Mouse (Mus musculus): ENCODE data around the gene Synpr.

The Synpr gene

DNA sequence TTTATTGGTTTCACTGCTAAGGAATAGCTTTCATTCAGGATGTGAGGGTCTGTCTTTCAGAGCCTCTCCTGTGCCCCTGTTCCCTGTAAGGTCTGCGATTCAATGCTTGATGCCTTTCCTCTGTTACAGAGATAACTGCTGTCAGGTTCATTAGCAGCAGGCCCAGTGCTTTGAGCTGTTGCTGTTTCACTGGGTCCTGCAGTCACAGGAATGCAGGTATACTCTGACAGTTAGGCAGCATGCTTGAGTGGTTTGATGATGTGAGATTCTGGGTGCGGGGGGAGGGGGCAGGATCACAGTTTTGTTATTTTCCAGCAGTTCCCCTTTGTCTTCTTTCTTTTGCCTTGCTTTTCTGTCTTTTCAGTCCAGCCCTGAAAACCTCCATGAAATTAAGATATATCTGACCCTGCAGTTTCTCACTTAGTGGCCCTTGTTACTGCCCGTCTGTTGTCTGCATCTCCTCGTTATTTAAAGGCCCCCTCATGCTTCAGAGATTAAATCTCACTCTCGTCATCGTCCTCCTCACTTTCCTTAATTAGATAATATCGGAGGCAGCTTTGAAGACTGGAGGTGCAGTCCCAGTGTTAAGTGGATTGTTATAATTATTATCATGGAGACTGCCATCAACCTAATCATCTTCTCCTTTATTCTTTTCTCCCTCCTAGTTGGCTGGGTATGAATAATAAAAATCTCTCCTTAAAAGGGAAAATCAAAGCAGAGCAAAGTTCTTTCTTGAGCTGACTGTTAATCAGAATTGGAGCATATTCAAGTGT lies 234.8 kb downstream of the Synpr start:
- DNase-seq (ENCODE audit: low read depth in 2 of 2, low spot score in 2 of 2) = no peak

DNA sequence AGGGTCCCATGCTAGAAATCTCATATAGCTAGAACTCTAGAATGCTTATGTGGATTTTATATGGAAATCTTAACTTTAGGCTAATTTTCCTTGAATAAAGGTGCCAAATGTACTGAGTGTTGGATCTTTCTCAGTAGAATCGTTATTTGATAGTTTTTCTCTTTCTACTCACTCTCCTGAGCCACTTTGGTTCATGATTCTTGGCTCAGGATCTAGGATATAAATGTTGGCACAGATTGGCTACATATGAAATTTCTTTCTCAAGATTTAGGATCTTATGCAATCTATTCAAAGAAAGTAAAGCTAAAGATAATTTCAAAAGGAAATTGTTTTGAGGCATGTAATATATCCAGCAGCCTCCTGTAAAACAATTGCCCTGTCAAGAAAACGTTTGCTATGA lies 263.2 kb downstream of the Synpr start:
- DNase-seq (ENCODE audit: low read depth in 2 of 2, low spot score in 2 of 2) = no peak

DNA sequence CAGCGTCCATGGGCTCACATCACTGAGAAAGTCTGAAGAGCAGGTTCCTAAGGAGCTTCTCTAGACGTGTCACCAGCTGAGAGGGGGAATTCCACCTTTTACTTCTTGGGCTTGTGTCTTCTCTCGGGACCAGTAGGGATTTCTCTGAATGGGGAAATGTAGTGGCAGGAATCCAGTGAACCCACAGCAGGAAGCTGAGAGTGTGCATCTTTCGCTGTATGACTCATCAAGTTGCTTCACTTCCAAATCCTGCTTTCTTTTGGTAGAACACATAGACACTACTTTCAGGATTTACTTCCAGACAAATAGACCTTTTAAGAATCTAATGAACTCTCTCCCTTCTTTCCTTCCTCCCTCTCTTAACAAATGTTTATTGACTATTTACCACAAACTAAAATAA lies 266.6 kb downstream of the Synpr start:
- DNase-seq (ENCODE audit: low read depth in 2 of 2, low spot score in 2 of 2) = no peak

DNA sequence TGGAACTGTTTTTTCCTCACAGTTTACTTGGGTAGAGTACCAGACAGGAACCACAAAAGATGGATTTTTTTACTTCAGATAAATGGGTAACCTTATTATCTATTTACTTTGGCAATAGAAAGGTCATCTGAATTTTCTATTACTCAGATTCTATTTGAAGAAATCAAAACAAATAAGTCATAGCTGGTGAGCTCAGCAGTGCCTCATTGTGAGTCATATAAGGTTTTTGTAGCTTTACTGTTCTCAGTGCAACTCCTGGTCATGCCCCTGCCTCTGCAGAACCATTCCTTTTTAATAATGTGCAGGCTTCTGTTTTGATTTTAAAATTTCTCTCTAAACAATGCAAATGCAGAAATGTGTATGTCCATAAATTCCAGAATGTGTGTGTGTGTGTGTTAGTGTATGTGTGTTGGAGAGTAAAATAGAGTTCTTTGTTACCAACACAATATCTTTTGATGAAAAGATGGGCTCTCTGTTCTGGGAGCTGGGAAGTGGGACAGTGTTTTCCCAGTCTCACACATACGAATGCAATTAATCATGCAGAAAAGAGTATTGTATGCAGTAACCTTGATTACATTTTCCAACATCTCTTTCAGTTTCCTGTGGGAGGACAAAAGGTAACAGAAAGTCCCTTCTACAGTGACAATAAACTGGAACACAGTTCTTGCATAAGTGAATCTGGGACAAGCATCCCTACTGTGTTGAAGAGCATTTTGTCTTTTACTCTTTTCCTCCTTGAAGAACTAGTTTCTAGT lies 269.2 kb downstream of the Synpr start:
- DNase-seq (ENCODE audit: low read depth in 2 of 2, low spot score in 2 of 2) = no peak

DNA sequence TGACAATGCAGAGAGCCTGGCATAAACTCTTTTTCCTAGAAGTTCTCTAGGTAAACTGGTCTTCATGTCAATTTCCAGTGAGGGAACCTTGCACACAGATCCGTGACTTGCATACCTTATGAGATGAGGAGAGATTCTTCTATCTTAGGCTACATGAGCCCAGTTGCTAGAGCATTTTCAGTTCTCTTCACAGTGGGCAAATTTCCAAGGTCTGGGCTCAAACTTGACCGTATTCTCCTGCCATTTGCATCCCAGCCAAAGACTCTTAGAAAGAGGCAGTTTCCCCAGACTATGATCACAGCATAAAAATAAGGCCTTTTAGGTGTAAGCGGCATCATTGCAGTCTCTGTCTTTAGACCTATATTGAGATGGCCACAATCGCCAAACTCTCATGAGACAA lies 270.1 kb downstream of the Synpr start:
- no peak for DNase-seq (ENCODE audit: low read depth in 2 of 2, low spot score in 2 of 2)

DNA sequence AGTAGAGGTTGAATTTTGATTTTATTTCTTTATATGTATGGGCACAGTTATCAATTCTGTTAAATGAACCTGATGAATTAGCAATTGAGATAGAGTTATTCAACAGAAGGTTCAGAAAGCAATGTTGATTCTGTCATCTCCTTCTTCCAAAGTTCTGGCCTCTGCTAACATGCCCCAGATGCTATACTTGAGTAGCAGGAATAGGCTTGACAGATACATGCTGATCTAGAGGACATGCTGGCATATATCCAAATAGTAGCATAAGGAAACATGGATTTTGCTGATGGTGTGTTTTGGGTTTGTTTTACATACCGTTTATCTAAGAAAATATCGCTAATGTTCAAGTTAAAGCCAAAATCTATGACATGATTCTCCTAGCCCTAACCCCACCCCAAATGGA lies 273.5 kb downstream of the Synpr start:
- no peak for DNase-seq (ENCODE audit: low read depth in 2 of 2, low spot score in 2 of 2)

DNA sequence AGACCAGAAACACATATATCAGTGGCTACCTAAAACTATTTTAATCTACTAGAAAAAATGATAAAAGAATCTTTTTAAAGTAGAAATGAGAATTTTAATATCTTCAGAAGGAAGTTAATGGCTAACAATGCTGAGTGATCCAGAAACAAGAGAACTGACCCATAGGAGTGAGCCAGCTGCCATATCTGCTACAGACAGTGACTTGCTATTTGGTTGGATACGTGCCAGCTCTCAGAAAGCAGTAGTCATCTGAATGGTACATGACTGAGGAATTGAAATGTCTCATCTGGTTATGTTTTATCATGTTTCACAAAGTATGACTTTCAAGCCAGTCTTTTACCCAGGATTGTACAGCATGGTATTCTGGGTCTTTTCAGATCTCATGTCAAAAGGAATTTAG lies 282.7 kb downstream of the Synpr start:
- no peak for DNase-seq (ENCODE audit: low read depth in 2 of 2, low spot score in 2 of 2)

DNA sequence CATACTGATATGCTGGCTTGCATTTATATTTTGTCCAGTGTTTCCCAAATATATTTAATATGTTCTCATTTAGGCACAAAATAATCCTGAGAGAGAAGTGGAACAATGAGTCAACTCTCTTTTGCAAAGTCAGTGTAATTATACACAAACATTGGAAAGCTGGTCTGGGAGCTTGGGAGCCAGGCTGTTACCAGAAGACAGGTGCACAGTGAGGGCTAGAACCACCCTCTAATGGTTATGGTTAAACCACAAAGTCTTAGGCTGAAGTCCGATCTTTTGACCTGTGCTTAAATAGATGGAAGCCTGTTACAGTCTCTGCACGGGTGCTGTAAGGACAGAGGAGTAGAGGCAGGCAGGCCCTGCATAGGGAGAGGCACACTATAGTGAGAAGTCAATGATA lies 283.4 kb downstream of the Synpr start:
- DNase-seq (ENCODE audit: low read depth in 2 of 2, low spot score in 2 of 2) = no peak

DNA sequence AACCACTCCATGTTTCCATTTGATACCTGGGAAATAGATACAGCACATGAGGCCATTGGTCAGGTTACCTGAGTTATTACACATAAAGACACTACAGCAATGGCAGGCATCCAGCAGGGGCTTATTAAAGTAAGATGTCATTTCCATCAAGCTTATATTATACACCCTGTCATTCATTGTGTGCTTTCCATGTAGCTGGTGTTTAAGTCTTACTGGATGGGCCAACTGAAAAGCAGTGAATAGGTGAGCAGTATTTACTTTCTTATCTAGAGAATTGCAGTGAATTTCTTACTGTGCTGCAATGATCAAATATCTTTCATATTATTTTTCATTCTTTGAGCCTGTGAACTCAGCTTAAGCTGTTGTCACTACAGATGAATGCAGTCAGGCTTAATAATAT lies 287.4 kb downstream of the Synpr start:
- no peak for DNase-seq (ENCODE audit: low read depth in 2 of 2, low spot score in 2 of 2)

DNA sequence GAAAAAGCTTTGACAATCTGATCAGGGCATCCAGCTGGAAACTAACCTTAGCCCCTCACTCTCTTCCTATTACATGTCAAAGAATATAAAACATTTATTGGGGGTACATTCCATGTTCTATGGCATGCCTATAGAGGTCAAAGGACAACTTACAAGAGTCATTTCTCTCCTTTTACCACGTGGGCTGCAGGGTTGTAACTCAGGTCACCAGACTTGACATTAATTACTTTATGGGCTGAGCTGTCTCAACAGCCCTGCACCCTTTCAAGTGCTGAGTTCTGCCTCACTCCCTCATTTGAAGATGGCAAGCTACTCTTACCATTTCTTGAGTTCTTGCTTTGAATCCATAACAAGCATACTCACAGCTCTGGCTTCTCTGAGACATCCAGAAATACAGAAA lies 287.9 kb downstream of the Synpr start:
- no peak for DNase-seq (ENCODE audit: low read depth in 2 of 2, low spot score in 2 of 2)

DNA sequence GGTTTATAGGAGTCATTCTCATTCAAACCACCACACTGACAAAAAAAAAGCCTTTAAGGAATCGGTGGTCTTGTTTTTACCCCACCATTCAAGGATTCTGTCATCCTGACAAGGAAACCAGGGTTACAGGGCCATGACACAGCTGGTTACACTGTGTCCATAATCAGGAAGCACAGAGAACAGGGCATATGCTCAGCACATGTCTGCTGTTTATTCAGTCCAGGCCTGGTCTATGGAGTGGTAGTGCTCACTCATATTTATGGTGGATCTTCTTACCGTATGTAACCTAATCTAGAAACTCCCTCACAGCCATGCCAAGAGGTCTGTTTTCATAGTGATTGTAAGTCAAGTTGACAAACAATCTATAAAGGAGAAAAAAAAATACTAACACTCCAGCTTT lies 293.5 kb downstream of the Synpr start:
- DNase-seq (ENCODE audit: low read depth in 2 of 2, low spot score in 2 of 2) = no peak

DNA sequence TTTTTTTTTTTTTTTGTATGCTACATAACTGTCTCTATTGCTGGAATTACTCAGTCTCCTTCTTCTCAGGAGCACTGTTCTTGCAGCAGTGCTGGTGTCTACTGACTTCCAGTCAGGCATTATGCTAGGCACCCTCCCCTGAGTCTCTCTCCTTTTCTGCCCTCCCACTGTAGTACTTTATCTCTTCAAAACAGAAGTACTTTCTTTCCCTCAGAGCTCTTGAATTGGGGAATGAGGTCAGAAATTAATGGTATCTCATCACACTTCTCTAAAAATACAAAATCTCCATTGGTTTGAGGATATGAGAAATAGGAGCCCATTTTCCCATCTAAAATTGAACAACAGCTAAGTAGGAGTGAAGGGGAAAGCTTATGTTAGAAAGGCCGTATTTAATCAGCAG lies 294.2 kb downstream of the Synpr start:
- DNase-seq (ENCODE audit: low read depth in 2 of 2, low spot score in 2 of 2) = no peak

DNA sequence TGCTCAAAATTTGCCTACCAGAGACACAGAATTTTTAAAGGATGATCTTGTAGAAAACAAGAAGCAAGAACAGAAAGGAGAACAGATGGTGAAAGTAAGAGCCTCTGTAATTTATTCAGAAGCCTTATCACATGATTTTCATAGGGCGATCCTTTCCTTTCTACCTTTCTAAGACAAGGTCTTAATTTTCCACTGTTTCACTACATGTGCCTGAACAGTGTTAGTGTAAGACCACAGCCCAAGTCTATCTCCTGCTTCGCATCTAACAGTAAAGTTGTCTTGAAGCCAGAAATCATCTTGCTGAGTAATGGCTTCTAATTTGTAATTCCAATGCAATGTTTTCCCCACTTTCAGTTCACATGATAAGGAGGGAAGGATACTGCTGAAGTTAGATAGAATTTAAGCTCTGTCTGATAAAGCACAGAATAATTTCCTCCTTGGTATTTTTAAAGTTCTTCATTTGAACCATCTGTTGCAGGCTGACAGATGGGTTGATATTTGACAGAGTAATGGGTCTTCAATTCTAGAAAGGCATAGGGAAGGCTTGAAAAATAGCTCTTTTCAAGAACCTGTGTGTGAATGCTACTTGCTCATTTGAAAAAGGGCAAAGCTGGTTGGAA lies 308.9 kb downstream of the Synpr start:
- DNase-seq (ENCODE audit: low read depth in 2 of 2, low spot score in 2 of 2) = no peak

DNA sequence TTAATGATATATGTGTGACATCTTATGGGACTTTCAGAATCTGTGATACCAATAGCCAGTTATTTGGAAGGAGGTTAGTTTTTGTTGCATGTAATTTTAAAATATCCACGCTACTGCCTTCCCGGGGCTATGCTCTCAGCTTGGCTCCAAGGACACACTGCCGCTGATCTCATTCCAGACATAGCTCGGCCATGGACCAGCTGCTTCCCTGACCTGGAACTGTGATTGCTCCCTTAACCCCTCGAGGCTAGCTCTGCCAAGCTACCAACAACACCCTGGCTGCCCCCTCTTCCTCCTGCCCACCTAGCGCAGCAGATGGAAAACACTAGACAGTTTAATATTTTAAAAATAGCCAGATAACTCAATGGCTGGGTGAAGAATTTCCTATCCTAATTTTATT lies 311.7 kb downstream of the Synpr start:
- no peak for DNase-seq (ENCODE audit: low read depth in 2 of 2, low spot score in 2 of 2)

DNA sequence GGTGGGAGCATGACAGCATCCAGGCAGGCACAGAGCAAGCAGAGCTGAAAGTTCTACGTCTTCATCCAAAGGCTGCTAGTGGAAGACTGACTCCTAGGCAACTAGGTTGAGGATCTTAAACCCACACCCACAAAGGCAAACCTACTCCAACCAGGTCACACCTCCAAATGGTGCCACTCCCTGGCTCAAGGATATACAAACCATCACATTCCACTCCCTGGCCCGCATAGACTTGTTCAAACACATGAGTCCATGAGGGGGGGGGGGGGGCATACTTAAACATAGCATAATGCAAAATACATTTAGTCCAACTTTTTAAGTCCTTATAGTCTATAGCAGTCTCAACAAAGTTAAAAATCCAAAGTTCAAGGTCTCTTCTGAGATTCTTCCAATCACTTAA lies 312.6 kb downstream of the Synpr start:
- DNase-seq (ENCODE audit: low read depth in 2 of 2, low spot score in 2 of 2) = no peak

DNA sequence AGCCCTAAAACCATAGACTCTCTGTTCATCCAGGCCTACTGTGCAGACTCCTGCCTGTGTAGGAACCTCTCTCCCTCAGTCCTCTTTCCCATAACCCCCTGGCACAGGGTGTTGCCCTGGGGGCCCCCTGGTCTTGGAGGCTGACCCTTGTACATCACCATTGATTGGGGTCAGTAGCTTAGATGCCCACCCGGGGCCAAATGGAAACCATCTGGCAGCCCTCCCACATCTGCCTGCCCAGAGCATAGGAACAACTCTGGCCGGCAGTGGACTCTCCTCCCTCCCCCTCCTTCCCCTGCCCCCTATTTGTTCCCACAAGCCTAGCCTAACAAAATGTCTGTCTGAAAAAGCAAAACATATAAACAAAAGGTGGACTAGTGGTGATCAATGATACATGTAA lies 336.0 kb downstream of the Synpr start:
- DNase-seq (ENCODE audit: low read depth in 2 of 2, low spot score in 2 of 2) = no peak

DNA sequence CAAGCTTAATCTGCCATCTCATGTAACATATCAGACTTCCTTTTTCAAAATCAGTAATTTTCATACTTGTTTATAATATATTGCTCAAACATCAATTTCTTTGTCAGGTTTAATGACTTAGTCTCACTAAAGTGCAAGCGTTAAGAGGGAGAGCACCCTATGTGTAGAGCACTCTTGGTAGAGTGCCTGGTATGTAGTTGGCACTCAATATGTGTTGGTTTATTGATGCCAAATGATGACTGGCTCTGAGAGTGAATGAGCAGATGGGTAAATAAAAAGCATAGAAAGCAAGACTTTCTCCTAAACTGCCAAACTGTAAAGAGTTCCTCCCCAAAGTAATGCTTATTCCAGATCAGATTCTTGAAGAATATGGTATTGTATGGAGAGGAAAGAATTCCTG lies 365.3 kb downstream of the Synpr start:
- no peak for DNase-seq (ENCODE audit: low read depth in 2 of 2, low spot score in 2 of 2)

DNA sequence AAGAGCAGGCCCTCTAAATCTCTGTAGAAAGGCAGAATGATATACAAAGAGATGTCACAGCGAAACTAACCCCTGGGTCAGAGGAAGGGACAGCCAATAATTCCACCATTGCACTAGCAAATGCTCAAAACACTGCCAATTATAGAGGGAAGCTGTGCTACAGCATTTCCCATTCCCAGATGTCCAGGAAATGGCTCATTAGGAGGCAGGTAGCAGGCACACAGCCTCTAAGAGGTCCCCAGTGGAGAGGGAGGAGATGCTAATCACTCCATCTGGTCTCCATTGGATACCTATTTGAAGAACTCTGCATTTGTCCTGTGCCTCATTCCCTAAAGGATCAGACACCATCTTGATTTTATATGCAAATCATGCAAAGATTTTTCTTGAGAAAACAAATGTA lies 366.5 kb downstream of the Synpr start:
- no peak for DNase-seq (ENCODE audit: low read depth in 2 of 2, low spot score in 2 of 2)

DNA sequence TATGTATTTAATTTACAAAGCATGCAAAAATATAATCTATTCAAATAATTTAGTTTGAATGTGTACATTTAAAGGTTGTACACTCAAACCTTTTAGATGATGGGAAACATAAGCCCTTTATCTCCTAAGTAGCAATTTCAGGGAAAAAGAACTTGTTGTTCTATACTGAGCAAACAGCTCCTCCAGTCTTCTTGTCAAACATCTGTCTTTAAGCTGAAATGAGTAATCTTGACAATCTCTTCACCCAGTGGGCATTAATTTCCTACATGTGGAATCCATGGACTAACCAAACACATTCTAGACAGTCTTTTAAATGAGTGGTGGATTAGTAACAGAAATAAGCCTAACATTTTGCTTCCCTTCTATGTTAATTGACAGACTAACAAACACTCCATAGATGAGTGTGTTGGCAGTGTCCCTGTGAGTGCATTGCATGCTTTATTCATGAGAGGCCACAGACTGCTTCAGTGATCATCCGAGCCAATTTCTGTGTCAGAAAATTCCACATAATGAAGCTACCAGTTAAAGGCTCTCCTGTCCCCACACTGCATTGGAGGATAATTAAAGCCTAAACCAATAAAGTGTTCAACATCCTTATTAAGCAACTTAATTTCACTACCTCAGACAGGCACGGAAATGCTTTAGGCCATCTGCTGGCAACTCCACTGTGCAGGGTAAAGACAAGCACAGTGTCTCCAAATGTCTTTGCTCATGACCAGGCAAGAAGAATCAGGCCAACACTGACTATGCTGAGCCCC lies 367.1 kb downstream of the Synpr start:
- DNase-seq (ENCODE audit: low read depth in 2 of 2, low spot score in 2 of 2) = no peak
